Mouse (Mus musculus) urinary bladder, adult 18-20 months (tissue): ENCODE measurements around the gene Ptms.

Experiments
- DNase-seq, 2 experiments: peaks; one replicate each; pipeline ENCODE4 v3.0.0; 2022; ENCODE audit warnings: low spot score in 2 of 2, mixed read lengths in 2 of 2

The Ptms gene

GRCm38 (mm10) chr6:124930231-124930630 lies 10.3 kb upstream of the Ptms start:
- no peak for DNase-seq

GRCm38 (mm10) chr6:124925941-124926340 lies 6.0 kb upstream of the Ptms start:
- no peak for DNase-seq

GRCm38 (mm10) chr6:124925173-124925793 lies 5.4 kb upstream of the Ptms start:
- DNase-seq, result no peak

DNA sequence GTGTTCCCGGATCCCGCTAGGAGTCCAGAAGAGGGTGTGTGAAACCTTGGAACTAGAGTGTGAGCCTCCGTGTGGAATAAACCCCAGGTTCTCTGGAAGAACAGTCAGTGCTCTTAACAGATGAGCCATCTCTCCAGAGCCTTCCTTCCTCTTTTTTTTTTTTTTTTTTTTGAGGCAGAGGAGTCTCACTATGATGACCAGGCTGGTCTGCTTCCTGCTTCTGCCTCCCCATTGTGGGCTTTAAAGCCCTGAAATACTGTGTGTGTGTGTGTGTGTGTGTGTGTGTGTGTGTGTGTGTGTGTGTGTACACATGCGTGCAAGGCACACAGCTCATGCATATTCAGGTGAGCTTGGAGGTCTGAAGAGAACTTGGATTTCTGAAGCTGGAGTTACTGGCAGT lies 1.6 kb upstream of the Ptms start:
- DNase-seq, result no peak

GRCm38 (mm10) chr6:124920318-124921085 lies 599 bp upstream of the Ptms start:
- no peak for DNase-seq

- no peak for DNase-seq
Measured at GRCm38 (mm10) chr6:124918890-124919627, 844 bp downstream of the Ptms start.

DNA sequence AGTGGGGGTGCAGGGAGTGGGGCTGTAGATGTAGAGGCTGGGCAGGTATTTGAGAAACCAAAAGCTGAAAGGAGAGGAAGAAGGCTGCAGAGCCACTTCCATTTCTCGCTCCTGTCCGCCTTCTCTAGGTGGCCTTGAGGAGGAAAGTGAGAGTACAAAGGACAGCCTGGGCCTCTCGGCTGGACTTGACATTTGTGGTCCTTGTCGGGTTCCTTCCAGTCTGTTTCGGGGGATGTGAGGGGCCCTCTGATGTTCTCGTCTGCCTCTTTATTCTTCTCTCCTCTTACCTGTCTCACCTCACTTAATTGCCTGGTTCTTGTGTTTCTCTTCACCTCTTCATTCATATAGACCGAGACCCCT lies 1.6 kb downstream of the Ptms start:
- no peak for DNase-seq

DNA sequence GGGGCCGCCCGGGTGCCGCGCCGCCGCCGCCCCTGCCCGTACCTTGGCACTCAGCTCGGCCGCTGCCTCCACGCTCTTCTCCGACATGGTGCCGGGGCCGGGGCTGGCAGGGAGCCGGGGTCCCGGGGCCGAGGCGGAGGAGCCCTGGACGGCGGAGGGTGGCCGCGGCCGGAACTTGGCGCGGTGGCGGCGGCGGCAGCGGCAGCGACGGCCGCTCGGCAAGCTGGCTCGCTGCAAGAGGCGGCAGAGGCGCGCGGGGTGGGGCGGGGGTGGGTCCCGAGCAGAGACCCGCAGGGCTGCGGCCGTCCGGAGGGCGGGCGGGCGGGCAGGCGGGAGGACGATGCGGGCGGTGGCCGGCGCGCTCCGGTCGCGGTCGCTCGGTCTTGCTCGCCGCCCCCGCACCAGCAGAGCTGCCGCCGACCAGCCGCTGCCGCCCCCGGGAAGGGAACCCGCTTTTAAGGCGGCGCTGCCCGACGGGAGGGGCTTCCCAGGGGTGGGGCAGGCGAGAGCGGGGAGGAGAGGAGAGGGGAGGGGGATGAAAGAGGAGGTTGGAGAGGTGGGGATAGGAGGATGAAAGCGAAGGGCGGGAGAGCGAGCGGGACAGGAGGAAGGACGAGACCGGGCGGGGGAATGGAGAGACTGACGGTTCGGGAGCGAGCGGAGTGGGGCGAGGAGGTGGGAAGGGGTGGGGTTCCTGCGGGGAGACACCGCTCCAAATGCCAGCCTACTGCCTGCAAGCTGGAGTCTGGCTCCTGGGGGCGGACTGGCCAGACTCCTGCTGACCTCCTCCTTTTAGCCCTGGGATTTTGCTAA lies 2.2 kb downstream of the Ptms start:
- peak; percentile 78 to 90 for DNase-seq

GRCm38 (mm10) chr6:124916695-124917517 lies 3.0 kb downstream of the Ptms start:
- peak; percentile 84 to 88 for DNase-seq

DNA sequence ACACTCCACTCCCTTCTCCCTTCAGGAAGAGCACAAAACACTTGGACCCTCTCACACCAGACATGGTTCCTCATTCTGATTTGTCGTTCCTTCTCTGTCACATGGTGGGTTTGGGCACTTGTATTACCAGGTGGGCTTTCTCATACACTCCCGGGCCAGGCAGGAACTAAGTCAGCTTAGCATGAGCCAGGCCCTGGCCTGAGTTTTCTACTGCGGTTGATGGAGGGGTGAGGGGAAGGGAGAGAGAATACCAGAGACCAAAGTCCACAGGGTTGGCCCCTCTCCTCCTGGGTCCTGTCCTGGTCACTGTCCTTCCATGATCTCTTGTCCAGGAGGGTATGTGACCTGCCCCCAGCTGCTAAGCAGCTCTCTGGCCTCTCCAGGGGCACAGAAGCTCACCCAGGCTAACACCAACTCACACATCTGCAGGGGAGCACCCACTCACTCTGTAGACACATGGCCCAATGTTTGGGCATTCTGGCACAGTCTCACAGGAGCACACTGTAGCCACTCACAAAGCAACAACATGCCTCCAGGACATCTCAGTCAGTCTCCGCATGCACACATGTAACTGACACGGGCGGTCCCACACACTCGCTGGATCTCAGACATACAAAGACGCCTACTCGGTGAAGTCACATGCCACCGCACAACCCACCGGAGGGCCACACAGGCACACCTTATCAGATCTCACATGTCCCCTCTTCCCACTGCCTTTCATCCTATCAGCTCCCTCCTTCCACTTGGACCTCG lies 3.8 kb downstream of the Ptms start:
- no peak for DNase-seq

GRCm38 (mm10) chr6:124915160-124915941 lies 4.6 kb downstream of the Ptms start:
- DNase-seq, result peak; percentile 44 to 52

DNA sequence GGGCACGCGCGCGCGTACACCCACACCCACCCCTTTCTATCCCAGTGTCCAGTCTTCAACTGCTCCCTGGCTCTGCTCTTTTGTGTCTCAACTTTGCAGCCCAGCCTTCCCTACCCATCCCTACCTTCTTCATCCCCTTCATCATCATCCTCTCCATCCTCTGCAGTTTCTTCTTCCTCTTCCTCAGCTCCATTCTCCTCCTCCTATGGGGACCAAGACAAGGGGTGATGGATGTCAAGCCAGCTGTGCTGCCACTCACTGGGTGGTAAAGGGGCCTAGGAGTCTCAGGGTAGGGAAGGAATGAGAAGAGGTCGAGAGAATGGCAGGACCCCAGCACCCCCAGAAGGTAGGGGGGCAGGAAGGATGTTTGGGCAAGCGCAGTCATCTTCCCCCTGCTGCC lies 5.4 kb downstream of the Ptms start:
- DNase-seq, result no peak

DNA sequence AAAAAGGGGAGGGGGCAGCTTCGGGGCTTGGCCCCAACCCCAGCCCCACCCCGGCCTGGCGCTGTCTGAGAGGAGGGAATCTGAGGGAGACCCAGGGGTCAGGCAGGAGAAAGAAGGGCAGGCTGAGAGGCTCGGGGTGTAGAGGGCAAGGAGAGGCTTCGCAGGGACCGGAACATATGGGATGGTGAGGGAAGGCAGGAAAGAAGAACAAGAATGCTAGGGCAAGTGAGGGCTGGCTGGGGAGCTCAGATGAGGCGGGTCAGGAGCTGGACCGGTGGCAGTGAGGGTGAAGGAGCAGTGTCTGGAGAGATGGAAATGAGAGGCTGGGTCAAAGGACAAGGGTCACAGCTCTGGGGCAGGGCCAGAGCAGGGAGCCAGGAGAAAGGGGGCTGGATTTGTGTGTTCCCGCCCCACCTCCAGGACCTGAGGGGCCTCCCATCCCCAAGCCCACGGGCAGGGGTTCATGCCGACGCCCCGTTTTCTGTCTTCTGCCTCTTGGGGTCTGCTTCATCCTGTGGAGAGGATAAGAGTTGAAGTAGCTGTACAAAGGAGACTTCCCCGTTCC lies 6.1 kb downstream of the Ptms start:
- DNase-seq, result no peak

- no peak for DNase-seq
Measured at GRCm38 (mm10) chr6:124913214-124913613, 6.7 kb downstream of the Ptms start.

GRCm38 (mm10) chr6:124911533-124912218 lies 8.2 kb downstream of the Ptms start, which contains the start of gene Lag3:
Gene Lag3, minus strand, starts transcription at chr6:124911705.
- DNase-seq, result no peak

GRCm38 (mm10) chr6:124910032-124910431 lies 9.9 kb downstream of the Ptms start:
- no peak for DNase-seq

DNA sequence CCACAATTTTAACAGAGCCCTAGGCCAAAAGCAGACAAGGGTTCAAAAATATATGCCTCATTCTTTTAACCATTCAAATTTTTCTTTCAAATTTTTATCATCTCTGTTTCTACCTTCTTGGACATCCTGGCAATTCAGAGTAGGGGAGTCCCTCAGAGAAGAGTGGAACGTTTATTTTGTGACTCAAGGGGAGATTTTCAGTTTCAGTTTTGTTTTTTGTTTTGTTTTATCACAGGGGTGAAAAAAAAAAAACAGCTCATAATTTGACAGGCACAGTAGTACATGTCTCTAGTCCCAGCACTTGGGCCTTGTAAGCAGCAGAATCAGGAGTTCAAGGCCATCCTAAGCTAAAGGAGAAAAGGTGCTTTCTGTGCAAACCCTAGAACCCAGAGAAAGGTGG lies 12.1 kb downstream of the Ptms start:
- no peak for DNase-seq
